Mouse (Mus musculus) adrenal gland, adult 8-10 months (tissue): ENCODE results near the gene Cuta. TPM values are rescaled to one million over a fixed set of nuclear protein-coding genes. Genes with fewer than 3 reads are reported as not detected.
"Not testable (repeated sequence)": the region's sequence is repeated elsewhere in the genome, so short reads cannot be mapped to it uniquely, and the experiment has no call there.

Experiments
- DNase-seq: peaks from one replicate; pipeline ENCODE4 v3.0.0; 2022
- total RNA-seq, 4 experiments: library from RNA; stranded (reverse); gene quantifications; 2 replicates each; pipeline ENCODE4 v1.2.4; 2022

Gene Cuta
- total RNA-seq, 4 experiments from 2014 or later = 151 to 162 (median 155) TPM

GRCm38 (mm10) chr17:26935027-26935426 lies 4.3 kb downstream of the Cuta start:
- no peak for DNase-seq

- DNase-seq = no peak
Observed at GRCm38 (mm10) chr17:26933885-26934827, 5.2 kb downstream of the Cuta start.

GRCm38 (mm10) chr17:26933419-26933818 lies 6.0 kb downstream of the Cuta start:
- no peak for DNase-seq

GRCm38 (mm10) chr17:26932839-26933398 lies 6.5 kb downstream of the Cuta start, which contains the start of gene Phf1:
Gene Phf1 (plus strand): TSS chr17:26933052.
- peak; percentile 95 for DNase-seq

DNA sequence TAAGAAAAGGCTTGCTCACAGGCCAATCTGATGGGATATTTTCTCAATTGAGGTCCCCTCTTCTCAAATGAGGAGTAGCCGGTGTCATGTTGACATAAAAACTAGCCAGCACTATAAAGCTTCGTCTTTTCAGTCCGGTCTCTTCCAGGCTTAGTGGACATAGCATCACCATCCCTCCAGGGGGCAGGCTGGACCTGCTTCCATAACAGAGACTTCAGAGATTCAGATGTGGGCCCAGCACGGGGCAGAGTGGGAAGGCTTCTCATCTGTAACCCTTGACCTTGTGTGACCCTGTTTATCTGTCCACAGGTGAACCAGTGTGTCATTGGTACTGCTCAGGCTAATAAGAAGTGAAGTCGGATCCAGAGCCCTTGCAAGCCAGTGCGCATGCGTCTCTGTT lies 7.6 kb downstream of the Cuta start:
- DNase-seq = not testable (repeated sequence)

GRCm38 (mm10) chr17:26925414-26925813 lies 14.0 kb downstream of the Cuta start:
- not testable (repeated sequence) for DNase-seq

DNA sequence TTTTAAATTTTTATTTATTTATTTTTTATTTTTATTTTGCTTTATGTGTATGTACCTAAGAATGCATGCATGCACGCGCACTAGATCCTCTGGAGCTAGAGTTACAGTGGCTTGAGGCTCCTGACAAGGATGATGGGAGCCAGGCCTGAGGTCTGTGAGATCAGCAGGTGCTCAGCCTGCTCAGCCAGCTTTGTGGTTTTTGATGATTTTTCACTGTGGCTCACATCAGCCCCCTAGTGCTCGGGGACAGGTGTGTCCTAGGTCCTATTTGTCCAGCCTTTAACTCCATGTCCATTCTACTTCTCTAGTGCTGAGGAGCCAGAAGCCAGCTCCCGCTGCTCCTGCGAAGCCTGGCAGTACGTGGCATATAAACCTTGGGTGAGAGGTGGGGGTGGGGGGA lies 17.0 kb downstream of the Cuta start:
- not testable (repeated sequence) for DNase-seq

- not testable (repeated sequence) for DNase-seq
Observed at GRCm38 (mm10) chr17:26919516-26919915, 19.9 kb downstream of the Cuta start.

DNA sequence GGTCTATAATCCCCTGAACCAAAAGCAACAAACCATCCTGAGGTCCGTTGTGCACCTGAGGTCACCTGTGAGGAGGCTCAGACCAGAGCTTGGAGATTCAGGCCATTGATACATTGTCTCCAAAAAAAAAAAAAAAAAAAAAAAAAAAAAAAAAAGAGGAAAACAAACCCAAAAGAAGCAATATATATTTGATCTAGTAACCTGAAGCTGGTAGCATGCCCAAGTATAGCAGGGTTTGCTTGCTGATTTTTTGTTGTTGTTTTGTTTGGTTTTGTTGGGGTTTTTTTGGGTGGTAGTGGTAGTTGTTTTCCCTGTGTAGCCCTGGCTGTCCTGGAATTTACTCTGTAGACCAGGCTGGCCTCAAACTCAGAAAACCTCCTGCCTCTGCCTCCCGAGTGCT lies 21.0 kb downstream of the Cuta start:
- DNase-seq = no peak

DNA sequence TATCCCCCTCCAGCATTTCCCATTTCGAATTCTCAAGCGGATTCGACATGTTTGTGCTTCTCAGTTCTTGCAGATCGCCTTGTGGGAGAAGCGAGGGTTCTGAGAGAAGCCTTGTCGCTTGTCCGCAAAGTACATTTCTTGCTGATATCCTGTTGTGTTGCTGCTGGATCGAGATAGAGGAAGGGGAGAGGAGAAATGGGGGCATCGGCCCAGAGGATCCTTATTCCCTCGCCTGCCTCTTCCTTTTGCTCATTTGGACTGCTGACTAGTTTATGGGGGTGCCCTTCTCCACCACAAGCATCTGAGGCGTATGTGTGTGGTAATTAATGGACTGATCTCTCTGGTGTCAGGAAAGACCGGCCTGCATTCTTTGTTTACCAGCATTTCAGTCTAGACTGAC lies 21.8 kb downstream of the Cuta start:
- not testable (repeated sequence) for DNase-seq

- peak; percentile 99 for DNase-seq
Observed at GRCm38 (mm10) chr17:26916711-26917482, 22.5 kb downstream of the Cuta start, which contains the start of gene Kifc5b. Gene Kifc5b (plus strand): TSS chr17:26917091.

GRCm38 (mm10) chr17:26915248-26915647 lies 24.1 kb downstream of the Cuta start:
- DNase-seq = no peak

DNA sequence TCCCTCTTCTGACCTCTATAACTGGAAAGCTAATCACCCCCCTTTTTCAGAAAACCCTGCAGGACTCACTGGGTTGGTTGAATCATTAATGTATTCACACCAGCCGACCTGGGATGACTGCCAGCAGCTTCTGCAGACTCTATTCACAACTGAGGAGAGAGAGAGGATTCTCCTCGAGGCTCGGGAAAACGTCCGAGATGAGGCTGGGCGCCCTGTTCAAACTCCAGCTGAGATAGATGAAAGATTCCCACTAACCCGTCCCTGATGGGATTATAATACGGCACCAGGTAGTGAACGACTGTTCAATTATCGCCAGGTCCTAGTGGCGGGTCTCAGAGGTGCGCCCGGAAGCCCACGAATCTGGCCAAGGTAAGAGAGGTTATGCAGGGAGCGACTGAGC lies 31.9 kb downstream of the Cuta start:
- not testable (repeated sequence) for DNase-seq

GRCm38 (mm10) chr17:26904320-26904719 lies 35.0 kb downstream of the Cuta start:
- DNase-seq = no peak

GRCm38 (mm10) chr17:26900916-26901315 lies 38.5 kb downstream of the Cuta start:
- no peak for DNase-seq

GRCm38 (mm10) chr17:26895578-26895977 lies 43.8 kb downstream of the Cuta start:
- peak; percentile 50 for DNase-seq

- no peak for DNase-seq
Observed at GRCm38 (mm10) chr17:26894342-26894741, 45.0 kb downstream of the Cuta start.

DNA sequence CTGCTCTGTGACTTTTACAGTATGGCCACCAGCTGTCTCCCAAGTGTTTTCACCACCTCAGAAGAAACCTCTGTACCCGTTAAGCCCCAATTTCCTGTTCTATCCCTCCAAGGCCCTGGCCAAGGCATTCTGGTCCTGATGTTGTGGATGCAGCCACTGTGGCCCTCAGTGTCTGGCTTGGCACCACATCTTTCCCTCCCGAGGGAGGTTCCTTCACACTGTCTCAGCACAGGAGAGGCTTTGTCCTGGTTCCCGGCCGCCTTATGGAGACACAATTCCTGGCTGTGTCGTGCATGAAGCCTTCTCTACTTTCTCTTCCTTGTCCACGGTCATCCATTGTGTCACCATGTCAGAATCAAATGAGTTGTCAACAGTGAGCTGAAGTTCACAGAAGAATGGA lies 45.9 kb downstream of the Cuta start:
- no peak for DNase-seq

DNA sequence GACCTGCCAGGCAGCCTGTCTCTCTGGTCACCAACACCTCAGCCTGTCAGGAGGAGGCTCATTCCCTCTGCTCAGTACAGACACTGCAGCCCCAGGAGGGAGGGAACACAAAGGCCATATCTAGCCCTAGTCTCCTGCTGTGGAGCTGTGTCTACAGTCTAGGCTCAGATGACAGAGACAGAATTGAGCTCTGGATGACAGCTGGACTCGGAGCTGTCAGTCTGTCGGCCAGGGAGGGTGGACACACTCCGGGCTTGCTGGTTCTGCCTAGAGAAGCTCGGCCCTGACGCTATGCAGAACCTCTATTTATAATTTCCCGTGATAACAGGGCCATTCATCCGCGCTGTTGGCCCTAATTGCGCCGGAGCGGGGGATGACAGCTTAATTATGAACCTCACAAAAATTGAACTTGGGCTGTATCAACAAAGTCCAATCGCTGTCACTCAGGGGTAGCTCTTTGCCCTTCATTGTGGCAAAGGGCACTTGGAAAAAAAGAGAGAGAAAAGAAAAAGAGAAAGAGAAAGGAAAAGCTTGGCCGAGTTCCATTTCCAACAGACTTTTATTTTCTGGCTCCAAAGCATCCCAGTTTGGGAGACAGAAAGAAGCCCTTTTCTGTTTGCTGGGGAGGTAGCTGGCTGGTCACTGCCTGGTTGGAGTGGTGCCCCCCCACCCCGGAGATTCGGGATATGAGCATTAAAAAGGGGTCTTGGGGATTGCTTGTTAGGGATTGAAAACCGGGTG lies 46.6 kb downstream of the Cuta start:
- no peak for DNase-seq

DNA sequence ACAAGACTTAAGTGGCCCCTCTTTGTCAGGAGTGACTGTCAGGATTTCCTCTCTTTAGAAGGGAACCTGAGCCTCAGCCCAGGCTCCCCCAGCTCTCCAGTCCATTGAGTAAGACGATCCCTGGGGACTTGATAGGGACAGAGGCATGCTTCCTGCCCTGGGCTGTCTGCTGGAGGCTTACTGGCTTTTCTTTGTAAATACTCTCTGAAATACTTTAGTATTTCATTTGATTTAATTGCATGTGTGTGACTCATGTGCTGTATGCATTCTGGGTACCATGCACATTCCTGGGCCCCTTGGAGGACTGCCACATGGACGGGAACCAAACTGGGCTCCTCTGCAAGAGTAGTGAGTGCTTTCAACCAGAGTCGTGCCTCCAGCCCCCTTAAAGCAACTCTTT lies 51.4 kb downstream of the Cuta start:
- no peak for DNase-seq

DNA sequence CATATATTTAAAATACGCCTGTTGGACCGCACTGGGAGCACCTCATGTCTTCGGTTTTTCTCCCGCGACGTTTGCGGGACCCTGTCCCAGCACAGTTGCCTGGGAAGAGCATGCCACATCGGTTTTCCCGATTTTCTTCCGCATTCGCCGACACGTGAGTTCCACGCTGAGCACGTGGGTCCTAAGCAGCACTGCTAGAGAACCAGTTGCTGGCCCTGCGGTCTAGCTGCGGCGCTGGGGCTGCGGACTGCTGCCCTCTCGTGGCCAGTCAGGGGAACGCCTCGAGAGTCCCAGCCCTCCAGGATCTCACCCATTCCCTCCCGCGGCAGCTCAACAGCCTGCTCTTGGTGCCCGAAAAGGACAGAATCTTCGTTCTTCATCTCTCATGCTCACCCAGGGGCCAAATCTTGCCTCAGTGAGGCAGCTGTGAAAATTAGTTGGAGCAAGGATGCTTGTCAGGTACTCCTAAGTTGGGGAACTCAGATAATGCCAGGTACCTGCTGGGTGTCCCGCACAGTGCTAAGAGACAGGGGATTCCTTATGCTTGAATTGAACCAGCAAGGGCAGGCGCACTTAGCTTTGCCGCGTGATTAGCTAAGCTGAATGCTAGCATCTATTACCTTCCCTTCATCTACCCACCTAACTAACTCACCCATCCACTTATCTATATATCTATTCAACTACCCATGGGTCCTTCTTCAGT lies 53.2 kb downstream of the Cuta start:
- peak; percentile 77 for DNase-seq
